Mouse (Mus musculus) hindbrain, embryonic 12.5 days (tissue): ENCODE data around the gene Uso1. TPM values are rescaled to one million over a fixed set of nuclear protein-coding genes. Genes with fewer than 3 reads are reported as not detected.

ENCODE experiments used
- ATAC-seq: fragments of 200-750 bp; cut with Nextera tagmentation; 2 replicates; pipeline ENCODE4 v1.8.0; 2017; ENCODE audit warnings: moderate TSS enrichment; ENCODE audit not compliant: low FRiP score
- H3K27ac ChIP-seq: fragments of 300-500 bp; sonication (generic); 2 replicates; pipeline ENCODE4 v1.5.1; 2016; ENCODE audit warnings: mild to moderate bottlenecking
- H3K27me3 ChIP-seq: fragments of 300-500 bp; sonication (generic); 2 replicates; pipeline ENCODE4 v1.6.1; 2016; ENCODE audit warnings: mild to moderate bottlenecking
- H3K36me3 ChIP-seq: fragments of 300-500 bp; sonication (generic); 2 replicates; pipeline ENCODE4 v1.6.1; 2016; ENCODE audit warnings: mild to moderate bottlenecking
- H3K4me1 ChIP-seq: fragments of 300-500 bp; sonication (generic); 2 replicates; pipeline ENCODE4 v1.6.1; 2016
- H3K4me2 ChIP-seq: fragments of 300-500 bp; sonication (generic); replicated peaks from 2 replicates; pipeline ENCODE4 v1.6.1; 2016; ENCODE audit warnings: mild to moderate bottlenecking
- H3K4me3 ChIP-seq: fragments of 300-500 bp; sonication (generic); 2 replicates; pipeline ENCODE4 v1.5.1; 2016; ENCODE audit warnings: mild to moderate bottlenecking
- H3K9ac ChIP-seq: fragments of 300-500 bp; sonication (generic); 2 replicates; pipeline ENCODE4 v1.6.1; 2016; ENCODE audit warnings: mild to moderate bottlenecking, moderate library complexity
- H3K9me3 ChIP-seq: fragments of 300-500 bp; sonication (generic); replicated peaks from 2 replicates; pipeline ENCODE4 v1.6.1; 2016; ENCODE audit warnings: mild to moderate bottlenecking
- WGBS: fragments of 180-500 bp; shearing (Covaris S2); methylation state at CpG from one replicate; pipeline ENCODE4 v1.1.7; 2016; 5-methylcytosine and 5-hydroxymethylcytosine counted together
- polyA plus RNA-seq: library from polyadenylated mRNA; unstranded; fragments of >200 nt; fragmentation: Nextera tagmentation; extraction: Ambion mirVana; gene quantifications from 2 replicates; pipeline ENCODE4 v1.2.1, GENCODE M21; 2016

Gene Uso1
- polyA plus RNA-seq, 1 experiment from 2014 or later: 55.4 TPM

GRCm38 (mm10) chr5:92233366-92233765 is 95.6 kb downstream of the Uso1 start:
- 0 out of 2 replicates have a peak, but pooled peaks cover 3% of the 10 kb centered on the region for H3K27me3 ChIP-seq
- no peaks in the 10 kb centered on the region for H3K4me1 ChIP-seq
- no peak overlapping the region for H3K9ac ChIP-seq
- H3K4me3 ChIP-seq: no peak overlapping the region
- no peak for ATAC-seq
- H3K27ac ChIP-seq: no peak overlapping the region
- no peaks in the 10 kb centered on the region for H3K9me3 ChIP-seq
- no peak overlapping the region for H3K4me2 ChIP-seq
- 96% methylated on average over 4 of the region's 4 CpGs for WGBS
- no peaks in the 10 kb centered on the region for H3K36me3 ChIP-seq

- H3K9ac ChIP-seq: no peak overlapping the region
- WGBS: 79% methylated on average over 5 of the region's 5 CpGs
- no peak overlapping the region for H3K27ac ChIP-seq
- no peaks in the 10 kb centered on the region for H3K4me1 ChIP-seq
- H3K36me3 ChIP-seq: no peaks in the 10 kb centered on the region
- H3K9me3 ChIP-seq: no peaks in the 10 kb centered on the region
- no peak overlapping the region for H3K4me3 ChIP-seq
- H3K27me3 ChIP-seq: 0 out of 2 replicates have a peak, but pooled peaks cover 3% of the 10 kb centered on the region
- no peak for ATAC-seq
- H3K4me2 ChIP-seq: no peak overlapping the region
These were observed 97.3 kb downstream of the Uso1 start for GRCm38 (mm10) chr5:92234939-92235557.

GRCm38 (mm10) chr5:92239333-92240232 is 101.8 kb downstream of the Uso1 start:
- H3K9me3 ChIP-seq: no peaks in the 10 kb centered on the region
- ATAC-seq: peak; percentile 56
- H3K9ac ChIP-seq: no peak overlapping the region
- no peaks in the 10 kb centered on the region for H3K4me1 ChIP-seq
- H3K27me3 ChIP-seq: no peaks in the 10 kb centered on the region
- WGBS: 42% methylated on average over 29 of the region's 29 CpGs
- no peak overlapping the region for H3K27ac ChIP-seq
- H3K4me3 ChIP-seq: no peak overlapping the region
- H3K36me3 ChIP-seq: no peaks in the 10 kb centered on the region
- H3K4me2 ChIP-seq: peak overlapping the region; percentile 25

- Histone ChIP-seq H3K9ac (no peak overlapping the region), H3K4me3 (no peak overlapping the region), H3K4me1 (no peaks in the 10 kb centered on the region), H3K36me3 (no peaks in the 10 kb centered on the region), H3K9me3 (no peaks in the 10 kb centered on the region), H3K4me2 (no peak overlapping the region), H3K27ac (no peak overlapping the region), H3K27me3 (no peaks in the 10 kb centered on the region)
- WGBS: 93% methylated on average over 12 of the region's 12 CpGs
- ATAC-seq: no peak
These were observed 103.0 kb downstream of the Uso1 start for GRCm38 (mm10) chr5:92240769-92241168.

GRCm38 (mm10) chr5:92244900-92245299 is 107.2 kb downstream of the Uso1 start:
- Histone ChIP-seq H3K4me3 (no peak overlapping the region), H3K9ac (no peak overlapping the region), H3K4me1 (no peaks in the 10 kb centered on the region), H3K9me3 (0 out of 2 replicates have a peak, but pooled peaks cover 4% of the 10 kb centered on the region), H3K36me3 (no peaks in the 10 kb centered on the region), H3K27me3 (no peaks in the 10 kb centered on the region), H3K27ac (no peak overlapping the region), H3K4me2 (no peak overlapping the region)
- WGBS: 96% methylated on average over 2 of the region's 2 CpGs
- no peak for ATAC-seq

- no peak overlapping the region for H3K9ac ChIP-seq
- ATAC-seq: no peak
- 0 out of 2 replicates have a peak, but pooled peaks cover 4% of the 10 kb centered on the region for H3K9me3 ChIP-seq
- no peak overlapping the region for H3K4me2 ChIP-seq
- H3K36me3 ChIP-seq: no peaks in the 10 kb centered on the region
- no peak overlapping the region for H3K27ac ChIP-seq
- WGBS: 94% methylated on average over 9 of the region's 9 CpGs
- H3K4me3 ChIP-seq: no peak overlapping the region
- H3K4me1 ChIP-seq: no peaks in the 10 kb centered on the region
- no peaks in the 10 kb centered on the region for H3K27me3 ChIP-seq
These were observed 107.7 kb downstream of the Uso1 start for GRCm38 (mm10) chr5:92245483-92245882.

- no peak overlapping the region for H3K4me2 ChIP-seq
- no peak for ATAC-seq
- H3K4me3 ChIP-seq: no peak overlapping the region
- no peak overlapping the region for H3K27ac ChIP-seq
- H3K9ac ChIP-seq: no peak overlapping the region
- 0 out of 2 replicates have a peak, but pooled peaks cover 4% of the 10 kb centered on the region for H3K9me3 ChIP-seq
- H3K4me1 ChIP-seq: no peaks in the 10 kb centered on the region
- WGBS: 87% methylated on average over 11 of the region's 11 CpGs
- H3K27me3 ChIP-seq: no peaks in the 10 kb centered on the region
- no peaks in the 10 kb centered on the region for H3K36me3 ChIP-seq
These were observed 110.9 kb downstream of the Uso1 start for GRCm38 (mm10) chr5:92248614-92249013.

GRCm38 (mm10) chr5:92252031-92252430 is 114.3 kb downstream of the Uso1 start:
- no peaks in the 10 kb centered on the region for H3K27me3 ChIP-seq
- WGBS: 85% methylated on average over 6 of the region's 6 CpGs
- H3K27ac ChIP-seq: no peak overlapping the region
- no peak overlapping the region for H3K4me3 ChIP-seq
- no peak for ATAC-seq
- 0 out of 2 replicates have a peak, but pooled peaks cover 4% of the 10 kb centered on the region for H3K9me3 ChIP-seq
- no peak overlapping the region for H3K9ac ChIP-seq
- H3K36me3 ChIP-seq: no peaks in the 10 kb centered on the region
- H3K4me2 ChIP-seq: no peak overlapping the region
- peaks cover 2% of the 10 kb centered on the region for H3K4me1 ChIP-seq

Other genes starting within 250 kb of the Uso1 start
- 71.0 and 74.0 TPM in 2 replicates for gene Rchy1, start 174.9 kb upstream of the Uso1 start, polyA plus RNA-seq
- not detected in 2 replicates for gene Odaph, start 150.5 kb upstream of the Uso1 start, polyA plus RNA-seq
- 2.0 TPM in 2 replicates for gene Cdkl2, start 94.1 kb upstream of the Uso1 start, polyA plus RNA-seq
- 334 and 368 TPM in 2 replicates for gene G3bp2, start 54.2 kb upstream of the Uso1 start, polyA plus RNA-seq
- not detected in 2 replicates for gene U90926, start 77.5 kb downstream of the Uso1 start, polyA plus RNA-seq
- gene Ppef2, start 118.3 kb downstream of the Uso1 start, polyA plus RNA-seq: 0.36 and 0.53 TPM in 2 replicates
- gene Naaa, start 140.2 kb downstream of the Uso1 start, polyA plus RNA-seq: 8.2 and 9.5 TPM in 2 replicates
- gene Sdad1, start 172.5 kb downstream of the Uso1 start, polyA plus RNA-seq: 36.9 and 39.0 TPM in 2 replicates
- gene Cxcl9, start 190.1 kb downstream of the Uso1 start, polyA plus RNA-seq: not detected in 2 replicates
- 4.5 and 5.0 TPM in 2 replicates for gene Art3, start 193.9 kb downstream of the Uso1 start, polyA plus RNA-seq
- 0.26 and 0.50 TPM in 2 replicates for gene Cxcl10, start 211.0 kb downstream of the Uso1 start, polyA plus RNA-seq